Mouse (Mus musculus) ES-Bruce4 (cell line): ENCODE measurements at regions not wholly inside any gene's neighbourhood (a gene's known extent, or its start where the extent isn't known, plus 50 kb on each side); places are given as distances from the start of the nearest gene placed in this dataset.

Experiments
- CTCF ChIP-seq: IDR thresholded peaks from one replicate; pipeline ENCODE4 v1.8.1; 2011; ENCODE audit warnings: low read depth, low read length
- EP300 ChIP-seq: IDR thresholded peaks from 2 replicates; pipeline ENCODE4 v1.6.1; 2011; ENCODE audit warnings: low read depth, low read length; ENCODE audit not compliant: insufficient read depth

DNA sequence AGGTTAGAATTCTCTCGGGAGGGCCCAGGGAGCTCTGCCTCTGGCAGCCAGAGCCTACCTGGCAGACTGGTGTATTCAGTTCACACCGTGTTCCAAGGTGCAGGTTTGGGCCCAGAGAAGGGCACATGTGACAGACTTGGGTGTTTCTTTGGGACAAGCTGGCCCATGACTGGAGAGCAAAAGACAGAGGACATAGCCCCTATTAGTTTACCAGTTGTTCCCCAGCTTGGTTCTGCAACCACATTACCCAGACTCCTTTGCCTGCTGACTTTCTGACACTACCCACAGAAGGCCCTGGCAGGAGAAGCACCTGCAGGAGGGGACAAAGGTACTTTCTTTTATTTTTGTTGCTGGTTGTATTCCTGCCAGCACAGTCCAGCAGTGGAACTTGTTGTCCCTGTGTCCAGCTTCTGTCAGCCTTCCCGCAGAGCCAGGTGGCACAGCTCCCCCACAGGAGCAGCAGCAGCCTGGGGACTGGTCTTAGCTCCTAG lies 173.9 kb downstream of the Utp6 start:
- TF ChIP-seq EP300: no peak
- no peak for TF ChIP-seq CTCF
